Mouse (Mus musculus) E14TG2a.4 (cell line): ENCODE data around the gene Erg.

Experiments used
- CTCF ChIP-seq: conservative IDR thresholded peaks from 2 replicates; pipeline ENCODE4 v1.5.1; 2014; ENCODE audit warnings: low read length
- NANOG ChIP-seq: IDR thresholded peaks from 2 replicates; pipeline ENCODE4 v1.6.1; 2014; ENCODE audit warnings: borderline replicate concordance, low read length, mixed read lengths
- POU5F1 ChIP-seq: IDR thresholded peaks from 2 replicates; pipeline ENCODE4 v1.6.1; 2014; ENCODE audit warnings: low read length, borderline replicate concordance

DNA sequence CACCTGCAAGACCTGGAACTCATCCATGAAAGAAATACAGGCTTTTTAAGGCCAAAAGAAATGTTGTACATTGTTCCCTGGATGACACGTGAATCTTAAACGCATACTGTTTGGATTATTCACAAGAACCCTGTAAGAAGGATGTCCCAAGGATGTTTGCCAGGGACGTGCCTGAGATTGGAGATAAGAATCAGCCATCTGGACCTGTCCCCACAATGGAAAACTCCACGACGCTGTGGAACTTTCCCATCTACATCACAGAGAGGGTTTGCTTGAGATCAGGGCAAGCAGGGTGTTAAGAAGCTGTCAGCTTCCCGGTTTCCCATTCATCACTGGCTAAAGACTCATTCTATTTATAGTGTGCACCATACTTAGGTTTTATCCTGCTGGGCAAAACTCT is 122.6 kb downstream of the Erg start:
- TF ChIP-seq CTCF (no peak), POU5F1 (no peak), NANOG (no peak)
